Mouse (Mus musculus) hematopoietic stem cell, adult 5-6 weeks (primary cell): ENCODE measurements around the gene Orm3. TPM values are rescaled to one million over a fixed set of nuclear protein-coding genes. Genes with fewer than 3 reads are reported as not detected.

Experiments
- ATAC-seq, 2 experiments: fragments of 125-278 bp in 1 of 2; replicated peaks in 1 of 2; 2 replicates each; pipeline ENCODE4 v1.8.0; 2016 to 2017; ENCODE audit warnings: inconsistent platforms in 2 of 2, mild to moderate bottlenecking in 2 of 2, moderate number of reproducible peaks in 2 of 2, low read depth in 1 of 2, moderate TSS enrichment in 1 of 2; ENCODE audit not compliant: low FRiP score in 2 of 2, poor library complexity in 2 of 2, severe bottlenecking in 2 of 2, insufficient read depth in 1 of 2, low TSS enrichment in 1 of 2
- total RNA-seq: library from RNA; stranded (forward); fragments of 172-1452, 232-1000 nt; gene quantifications from 2 replicates; pipeline ENCODE4 v1.2.3, GENCODE M21; 2017

The Orm3 gene
- total RNA-seq: not detected in 2 replicates

DNA sequence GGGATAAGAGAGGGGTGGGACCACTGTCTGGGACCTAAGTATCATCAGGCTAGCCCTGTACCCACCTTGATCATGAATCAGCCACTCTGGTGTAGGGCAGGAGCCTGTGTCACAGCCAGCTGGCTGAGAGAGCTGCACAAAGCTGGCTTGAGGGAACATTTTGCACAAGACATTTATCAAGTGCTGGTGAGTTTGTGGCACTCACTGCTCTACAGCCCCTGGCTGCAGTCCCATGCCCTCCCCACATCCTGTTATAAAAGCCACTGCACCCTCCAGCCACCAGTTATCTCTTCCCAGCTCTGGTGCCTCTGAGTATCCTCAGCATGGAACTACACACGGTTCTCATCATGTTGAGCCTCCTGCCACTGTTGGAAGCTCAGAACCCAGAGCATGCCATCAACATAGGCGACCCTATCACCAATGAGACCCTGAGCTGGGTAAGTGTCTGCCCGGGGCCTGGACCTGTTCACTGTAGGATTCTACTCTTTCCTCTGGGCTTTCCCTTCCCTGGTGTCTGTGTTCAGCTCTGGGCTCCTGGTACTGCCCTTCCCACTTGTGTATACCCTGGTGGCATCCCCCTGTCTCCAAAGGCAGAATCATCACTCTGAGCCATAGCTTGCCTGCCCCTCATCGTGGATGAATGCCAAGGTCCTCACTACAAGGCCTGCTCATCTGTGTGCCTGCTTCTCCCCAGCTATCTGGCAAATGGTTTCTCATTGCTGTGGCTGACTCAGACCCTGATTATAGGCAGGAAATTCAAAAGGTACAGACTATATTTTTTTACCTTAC is at the start of gene Orm3:
TSS of gene Orm3 (plus strand) at position 286 of the 789 bp plus-strand sequence.
- ATAC-seq: peak; percentile 55 to 67

GRCm38 (mm10) chr4:63307175-63308062 is 48.5 kb upstream of the Orm3 start:
- peak; percentile 57 to 70 for ATAC-seq

DNA sequence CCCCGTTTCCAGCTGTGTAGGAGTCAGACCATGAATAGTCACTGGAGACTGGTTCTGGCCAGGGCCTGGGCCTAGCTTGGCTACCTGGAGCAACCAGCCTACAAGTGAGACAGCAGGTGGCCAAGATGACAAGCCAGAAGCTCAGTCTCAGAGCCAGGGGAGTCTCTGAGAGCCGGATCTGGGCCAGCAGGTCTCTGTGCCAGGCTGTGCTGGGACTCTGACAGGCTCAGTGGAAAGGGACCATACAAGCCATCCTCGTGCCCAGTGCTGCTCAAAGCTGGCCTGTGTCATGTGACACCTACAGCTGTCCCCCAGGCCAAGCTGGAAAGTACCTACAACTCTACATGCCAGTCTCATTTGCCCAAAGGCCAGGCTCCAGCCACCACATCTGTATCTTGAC is 47.6 kb upstream of the Orm3 start:
- ATAC-seq: no peak

DNA sequence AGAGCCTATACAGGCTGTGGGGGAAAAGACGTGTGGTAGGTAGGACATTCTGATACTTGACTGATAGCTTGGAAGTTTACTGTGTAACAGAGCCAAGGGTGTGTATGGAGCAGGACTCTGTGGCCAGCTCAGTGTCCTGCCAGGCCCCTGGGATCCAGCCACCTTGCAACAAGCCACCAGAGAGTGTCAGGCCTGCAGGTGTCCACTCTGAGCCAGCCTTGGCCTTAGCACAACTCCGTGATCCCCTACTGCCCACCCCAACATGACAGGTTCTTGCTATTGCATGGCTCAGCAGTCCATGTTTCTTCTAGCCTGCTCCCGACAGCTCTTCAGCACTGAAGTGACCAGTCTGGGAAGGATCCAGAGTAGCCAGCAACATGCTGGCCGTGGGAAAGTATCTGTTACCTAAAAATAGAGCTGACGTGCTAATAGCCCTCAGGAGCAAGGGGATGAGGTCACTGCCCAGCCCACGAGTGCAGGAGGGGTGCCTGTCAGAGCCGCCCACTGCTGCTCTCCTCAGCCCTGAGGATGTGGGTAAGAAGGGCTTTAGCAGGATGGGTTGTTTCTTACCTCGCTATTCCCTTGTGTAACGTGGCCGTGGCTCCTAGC is 45.6 kb upstream of the Orm3 start:
- no peak for ATAC-seq

GRCm38 (mm10) chr4:63311426-63311825 is 44.5 kb upstream of the Orm3 start:
- no peak for ATAC-seq

- ATAC-seq: no peak
Observed at GRCm38 (mm10) chr4:63314063-63314462, 41.9 kb upstream of the Orm3 start.

DNA sequence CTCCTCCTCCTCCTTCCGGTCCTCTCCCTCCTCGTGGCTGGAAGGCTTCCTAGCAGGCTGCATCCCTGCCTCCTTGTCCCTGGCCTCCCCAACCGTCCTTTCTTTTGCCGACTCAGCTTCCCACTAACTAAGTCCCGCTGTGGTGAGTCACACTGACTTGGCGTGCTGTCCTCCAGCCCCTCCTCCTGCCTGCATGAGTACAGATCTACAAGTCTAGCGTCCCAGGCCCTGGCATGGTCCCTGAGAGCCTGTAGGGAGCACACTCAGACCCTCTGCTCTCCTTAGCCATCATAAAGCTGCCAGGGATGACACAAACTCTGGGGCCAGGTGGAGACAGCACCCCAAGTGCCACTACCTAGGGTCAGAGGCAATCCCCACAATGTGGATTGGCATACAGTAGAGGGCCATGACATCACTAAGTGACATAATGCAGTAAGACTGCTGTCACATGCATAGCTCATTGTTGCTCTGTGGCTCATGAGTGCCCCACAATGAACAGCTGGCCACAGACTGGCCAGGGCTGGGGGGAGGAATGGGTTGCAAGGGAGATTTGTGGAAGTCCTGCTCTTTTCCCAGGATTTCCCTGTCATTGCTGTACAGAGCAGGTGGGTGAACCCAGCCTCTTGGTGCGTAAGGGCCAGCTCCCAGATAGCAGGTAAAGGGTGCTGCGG is 39.8 kb upstream of the Orm3 start:
- ATAC-seq: no peak

DNA sequence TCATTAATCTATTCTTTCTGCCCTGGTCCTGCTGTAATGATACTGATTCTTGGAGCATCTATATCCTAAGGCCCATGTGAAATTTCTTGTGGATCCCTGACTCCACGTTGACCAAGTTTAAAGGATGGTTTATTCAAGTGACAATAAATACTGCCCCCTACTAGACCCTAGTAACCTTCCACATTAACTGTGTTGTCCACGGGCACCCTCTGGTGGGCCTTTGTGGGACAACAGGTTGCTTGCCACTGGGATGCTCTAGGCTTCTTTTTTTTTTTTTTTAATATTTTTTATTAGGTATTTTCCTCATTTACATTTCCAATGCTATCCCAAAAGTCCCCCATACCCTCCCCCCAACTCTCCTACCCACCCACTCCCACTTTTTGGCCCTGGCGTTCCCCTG is 36.4 kb upstream of the Orm3 start:
- peak; percentile 49 to 71; a peak in 1 of 4 replicates for ATAC-seq

DNA sequence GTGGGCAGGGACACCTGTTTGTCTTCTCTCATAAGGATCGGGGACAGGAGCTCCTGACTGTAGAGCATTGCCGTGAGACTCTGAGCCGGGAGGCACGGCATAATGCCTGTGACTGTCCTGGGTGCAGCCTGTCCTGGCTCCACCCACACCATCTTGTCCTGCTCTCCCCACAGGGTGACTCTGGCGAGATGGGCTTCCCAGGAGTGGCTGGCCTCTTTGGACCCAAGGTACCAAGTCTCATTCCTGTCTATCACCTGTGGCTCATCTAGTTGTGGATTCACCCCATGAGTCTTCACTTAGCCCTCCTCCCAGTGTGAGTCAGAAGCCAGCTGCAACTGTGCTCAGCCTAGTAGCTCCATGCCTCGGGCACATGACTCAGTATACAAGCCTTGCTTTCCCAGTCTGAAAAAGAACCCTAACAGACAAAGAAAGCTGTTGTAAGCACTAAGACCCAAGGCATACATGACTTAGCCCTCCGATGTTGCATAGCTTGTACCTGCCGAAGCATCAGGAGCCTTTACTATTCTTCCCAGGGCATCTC is 32.6 kb upstream of the Orm3 start:
- no peak for ATAC-seq

DNA sequence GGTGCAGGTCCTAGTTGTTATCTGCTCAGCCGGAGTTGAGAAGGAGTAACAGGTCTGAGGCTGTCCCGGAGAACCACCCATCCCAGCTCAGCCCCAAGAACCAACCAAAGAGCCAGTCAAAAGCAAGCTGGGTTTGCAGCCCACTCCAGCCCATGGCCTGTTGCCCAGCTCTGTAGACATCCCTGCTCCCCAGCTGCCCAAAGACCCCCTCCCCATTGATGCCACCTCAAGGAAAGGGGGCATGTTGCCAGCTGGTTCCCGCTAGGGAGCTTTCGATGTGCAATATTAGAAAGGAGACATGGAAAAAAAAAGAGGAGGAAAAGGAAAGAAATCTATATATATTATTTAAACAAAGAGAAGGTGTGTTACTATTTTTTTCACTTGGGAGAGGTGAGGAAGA is 22.6 kb upstream of the Orm3 start:
- no peak for ATAC-seq

GRCm38 (mm10) chr4:63338414-63339076 is 17.4 kb upstream of the Orm3 start:
- ATAC-seq: no peak

GRCm38 (mm10) chr4:63342491-63342890 is 13.5 kb upstream of the Orm3 start:
- peak in 1 of 2 experiments; percentile 29; a peak in 1 of 4 replicates for ATAC-seq

DNA sequence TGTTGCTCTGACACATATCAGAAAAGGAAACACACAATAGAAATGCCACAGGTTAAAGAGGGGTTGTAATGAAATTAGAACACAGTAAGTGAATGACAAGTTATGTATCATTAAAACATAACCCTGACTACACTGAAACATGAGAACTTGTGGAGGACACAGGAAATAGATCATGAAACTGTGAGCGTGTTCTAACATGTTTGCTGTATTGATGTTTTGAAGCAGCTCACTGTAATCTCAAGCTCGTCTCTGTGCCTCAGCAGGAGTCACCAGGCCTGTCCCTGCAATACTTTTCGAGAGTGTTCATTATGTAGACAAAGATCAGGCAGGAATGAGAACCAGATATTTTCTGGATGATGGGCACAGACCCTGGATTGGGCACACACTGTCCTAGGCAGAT is 12.4 kb upstream of the Orm3 start:
- ATAC-seq: no peak

DNA sequence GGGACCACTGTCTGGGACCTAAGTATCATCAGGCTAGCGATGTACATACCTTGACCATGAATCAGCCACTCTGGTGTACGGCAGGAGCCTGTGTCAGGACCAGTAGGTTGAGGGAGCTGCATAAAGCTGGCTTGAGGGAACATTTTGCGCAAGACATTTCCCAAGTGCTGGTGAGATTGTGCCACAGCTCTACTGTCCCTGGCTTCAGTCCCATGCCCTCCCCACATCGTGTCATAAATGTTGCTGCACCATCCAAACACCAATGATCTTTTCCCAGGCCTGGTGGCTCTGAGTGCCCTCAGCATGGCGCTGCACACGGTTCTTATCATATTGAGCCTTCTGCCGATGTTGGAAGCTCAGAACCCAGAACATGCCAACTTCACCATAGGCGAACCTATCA is 11.7 kb upstream of the Orm3 start, which contains the start of gene Orm1:
TSS of gene Orm1 (plus strand) at position 266 of the 400 bp plus-strand sequence.
- peak in 1 of 2 experiments; percentile 40; a peak in 1 of 4 replicates for ATAC-seq

GRCm38 (mm10) chr4:63345261-63345660 is 10.7 kb upstream of the Orm3 start:
- ATAC-seq: no peak

GRCm38 (mm10) chr4:63346659-63347058 is 9.3 kb upstream of the Orm3 start:
- ATAC-seq: no peak

DNA sequence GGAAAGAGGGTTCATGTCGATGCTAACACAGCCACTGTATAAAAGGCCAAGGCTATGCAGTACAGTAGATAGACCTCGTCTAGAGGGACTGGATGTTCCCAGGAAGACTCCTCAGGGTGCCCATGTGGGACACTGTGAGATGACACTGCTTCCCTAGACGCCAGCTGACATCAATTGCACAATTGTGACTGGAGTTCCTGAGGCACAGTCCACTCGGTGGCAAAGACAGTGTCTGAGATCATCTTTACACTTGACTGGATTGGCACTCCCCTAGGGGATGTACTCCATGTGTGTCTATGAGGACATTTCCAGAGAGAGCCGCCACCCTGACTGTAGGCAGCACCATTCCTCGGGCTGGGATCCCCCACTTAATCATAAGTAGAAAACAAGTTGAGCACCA is 7.4 kb upstream of the Orm3 start:
- ATAC-seq: no peak
